Mouse (Mus musculus): ENCODE measurements around the gene Usp4. TPM values are rescaled to one million over a fixed set of nuclear protein-coding genes. Genes with fewer than 3 reads are reported as not detected.

Gene Usp4
- polyA plus RNA-seq, 1 experiment = 70.1 TPM

- Histone ChIP-seq H3K4me3 (ENCODE audit: insufficient read depth, low read length) (no peak overlapping the region), H3K4me1 (ENCODE audit: control insufficient read depth, insufficient read depth, low read length) (peaks cover 10% of the 10 kb centered on the region), H3K27ac (ENCODE audit: insufficient read depth, low read depth, low read length) (no peak overlapping the region)
- no peak for TF ChIP-seq CTCF (IDR thresholded peaks at IDR 0.05; ENCODE audit: low read depth, low read length)
- no peak for TF ChIP-seq POLR2A (IDR thresholded peaks at IDR 0.05; ENCODE audit: borderline replicate concordance, low read depth, low read length)
Observed at GRCm38 (mm10) chr9:108440485-108440884, 92.8 kb downstream of the Usp4 start.

GRCm38 (mm10) chr9:108441236-108441919, 93.7 kb downstream of the Usp4 start:
- H3K4me1 ChIP-seq (ENCODE audit: control insufficient read depth, insufficient read depth, low read length) = peaks cover 10% of the 10 kb centered on the region
- no peak for TF ChIP-seq CTCF (IDR thresholded peaks at IDR 0.05; ENCODE audit: low read depth, low read length)
- no peak for TF ChIP-seq POLR2A (IDR thresholded peaks at IDR 0.05; ENCODE audit: borderline replicate concordance, low read depth, low read length)
- no peak overlapping the region for H3K4me3 ChIP-seq (ENCODE audit: insufficient read depth, low read length)
- H3K27ac ChIP-seq (ENCODE audit: insufficient read depth, low read depth, low read length) = no peak overlapping the region

Other genes starting within 250 kb of the Usp4 start
- gene Bsn, start 157.5 kb upstream of the Usp4 start, polyA plus RNA-seq (2012; ENCODE audit: insufficient read depth, insufficient read length, missing spikeins) = 2.5 and 3.0 TPM in 2 replicates
- 34.5 and 37.5 TPM in 2 replicates for gene Dag1, start 83.9 kb upstream of the Usp4 start, polyA plus RNA-seq (2012; ENCODE audit: insufficient read depth, insufficient read length, missing spikeins)
- 13.5 and 15.3 TPM in 2 replicates for gene Nicn1, start 57.4 kb upstream of the Usp4 start, polyA plus RNA-seq (2012; ENCODE audit: insufficient read depth, insufficient read length, missing spikeins)
- gene Amt, start 51.0 kb upstream of the Usp4 start, polyA plus RNA-seq (2012; ENCODE audit: insufficient read depth, insufficient read length, missing spikeins) = 4.5 and 6.5 TPM in 2 replicates
- gene Rhoa, start 41.7 kb upstream of the Usp4 start, polyA plus RNA-seq (2012; ENCODE audit: insufficient read depth, insufficient read length, missing spikeins) = 499 and 511 TPM in 2 replicates
- 10.5 and 11.2 TPM in 2 replicates for gene Tcta, start 41.7 kb upstream of the Usp4 start, polyA plus RNA-seq (2012; ENCODE audit: insufficient read depth, insufficient read length, missing spikeins)
- gene Gpx1, start 8.9 kb upstream of the Usp4 start, polyA plus RNA-seq (2012; ENCODE audit: insufficient read depth, insufficient read length, missing spikeins) = 531 and 533 TPM in 2 replicates
- gene 1700102P08Rik, start 45.0 kb downstream of the Usp4 start, polyA plus RNA-seq (2012; ENCODE audit: insufficient read depth, insufficient read length, missing spikeins) = not detected in 2 replicates
- not detected in 2 replicates for gene Ccdc36, start 80.6 kb downstream of the Usp4 start, polyA plus RNA-seq (2012; ENCODE audit: insufficient read depth, insufficient read length, missing spikeins)
- gene BC048562, start 88.6 kb downstream of the Usp4 start, polyA plus RNA-seq (2012; ENCODE audit: insufficient read depth, insufficient read length, missing spikeins) = not detected in 2 replicates
- 17.3 and 18.1 TPM in 2 replicates for gene Ccdc71, start 112.7 kb downstream of the Usp4 start, polyA plus RNA-seq (2012; ENCODE audit: insufficient read depth, insufficient read length, missing spikeins)
- gene Klhdc8b, start 113.7 kb downstream of the Usp4 start, polyA plus RNA-seq (2012; ENCODE audit: insufficient read depth, insufficient read length, missing spikeins) = 3.6 and 6.2 TPM in 2 replicates
- gene Lamb2, start 131.9 kb downstream of the Usp4 start, polyA plus RNA-seq (2012; ENCODE audit: insufficient read depth, insufficient read length, missing spikeins) = 2.7 and 3.4 TPM in 2 replicates
- 86.8 and 87.1 TPM in 2 replicates for gene Usp19, start 142.7 kb downstream of the Usp4 start, polyA plus RNA-seq (2012; ENCODE audit: insufficient read depth, insufficient read length, missing spikeins)
- 165 and 180 TPM in 2 replicates for gene Qars, start 159.9 kb downstream of the Usp4 start, polyA plus RNA-seq (2012; ENCODE audit: insufficient read depth, insufficient read length, missing spikeins)
- gene Qrich1, start 169.0 kb downstream of the Usp4 start, polyA plus RNA-seq (2012; ENCODE audit: insufficient read depth, insufficient read length, missing spikeins) = 73.6 and 80.9 TPM in 2 replicates
- 44.2 and 59.9 TPM in 2 replicates for gene Impdh2, start 212.4 kb downstream of the Usp4 start, polyA plus RNA-seq (2012; ENCODE audit: insufficient read depth, insufficient read length, missing spikeins)
- gene Ndufaf3, start 219.6 kb downstream of the Usp4 start, polyA plus RNA-seq (2012; ENCODE audit: insufficient read depth, insufficient read length, missing spikeins) = 28.6 and 29.7 TPM in 2 replicates
- gene Dalrd3, start 222.0 kb downstream of the Usp4 start, polyA plus RNA-seq (2012; ENCODE audit: insufficient read depth, insufficient read length, missing spikeins) = 44.7 and 52.7 TPM in 2 replicates
- gene Wdr6, start 230.9 kb downstream of the Usp4 start, polyA plus RNA-seq (2012; ENCODE audit: insufficient read depth, insufficient read length, missing spikeins) = 8.0 and 8.5 TPM in 2 replicates
- gene P4htm, start 249.8 kb downstream of the Usp4 start, polyA plus RNA-seq (2012; ENCODE audit: insufficient read depth, insufficient read length, missing spikeins) = not detected in 2 replicates

Measured in bone marrow macrophage, adult 2 months (primary cell).